Mouse (Mus musculus) hindbrain, embryonic 12.5 days (tissue): ENCODE results near the gene Cacna1h. TPM values are rescaled to one million over a fixed set of nuclear protein-coding genes. Genes with fewer than 3 reads are reported as not detected.

ENCODE experiments used
- ATAC-seq: fragments of 200-750 bp; cut with Nextera tagmentation; 2 replicates; pipeline ENCODE4 v1.8.0; 2017; ENCODE audit warnings: moderate TSS enrichment; ENCODE audit not compliant: low FRiP score
- H3K27ac ChIP-seq: fragments of 300-500 bp; sonication (generic); 2 replicates; pipeline ENCODE4 v1.5.1; 2016; ENCODE audit warnings: mild to moderate bottlenecking
- H3K27me3 ChIP-seq: fragments of 300-500 bp; sonication (generic); 2 replicates; pipeline ENCODE4 v1.6.1; 2016; ENCODE audit warnings: mild to moderate bottlenecking
- H3K36me3 ChIP-seq: fragments of 300-500 bp; sonication (generic); 2 replicates; pipeline ENCODE4 v1.6.1; 2016; ENCODE audit warnings: mild to moderate bottlenecking
- H3K4me1 ChIP-seq: fragments of 300-500 bp; sonication (generic); 2 replicates; pipeline ENCODE4 v1.6.1; 2016
- H3K4me2 ChIP-seq: fragments of 300-500 bp; sonication (generic); replicated peaks from 2 replicates; pipeline ENCODE4 v1.6.1; 2016; ENCODE audit warnings: mild to moderate bottlenecking
- H3K4me3 ChIP-seq: fragments of 300-500 bp; sonication (generic); 2 replicates; pipeline ENCODE4 v1.5.1; 2016; ENCODE audit warnings: mild to moderate bottlenecking
- H3K9ac ChIP-seq: fragments of 300-500 bp; sonication (generic); 2 replicates; pipeline ENCODE4 v1.6.1; 2016; ENCODE audit warnings: mild to moderate bottlenecking, moderate library complexity
- H3K9me3 ChIP-seq: fragments of 300-500 bp; sonication (generic); replicated peaks from 2 replicates; pipeline ENCODE4 v1.6.1; 2016; ENCODE audit warnings: mild to moderate bottlenecking
- WGBS: fragments of 180-500 bp; shearing (Covaris S2); methylation state at CpG from one replicate; pipeline ENCODE4 v1.1.7; 2016; 5-methylcytosine and 5-hydroxymethylcytosine counted together
- polyA plus RNA-seq: library from polyadenylated mRNA; unstranded; fragments of >200 nt; fragmentation: Nextera tagmentation; extraction: Ambion mirVana; gene quantifications from 2 replicates; pipeline ENCODE4 v1.2.1, GENCODE M21; 2016

The Cacna1h gene
- 12.5 and 12.7 TPM in 2 replicates for polyA plus RNA-seq

DNA sequence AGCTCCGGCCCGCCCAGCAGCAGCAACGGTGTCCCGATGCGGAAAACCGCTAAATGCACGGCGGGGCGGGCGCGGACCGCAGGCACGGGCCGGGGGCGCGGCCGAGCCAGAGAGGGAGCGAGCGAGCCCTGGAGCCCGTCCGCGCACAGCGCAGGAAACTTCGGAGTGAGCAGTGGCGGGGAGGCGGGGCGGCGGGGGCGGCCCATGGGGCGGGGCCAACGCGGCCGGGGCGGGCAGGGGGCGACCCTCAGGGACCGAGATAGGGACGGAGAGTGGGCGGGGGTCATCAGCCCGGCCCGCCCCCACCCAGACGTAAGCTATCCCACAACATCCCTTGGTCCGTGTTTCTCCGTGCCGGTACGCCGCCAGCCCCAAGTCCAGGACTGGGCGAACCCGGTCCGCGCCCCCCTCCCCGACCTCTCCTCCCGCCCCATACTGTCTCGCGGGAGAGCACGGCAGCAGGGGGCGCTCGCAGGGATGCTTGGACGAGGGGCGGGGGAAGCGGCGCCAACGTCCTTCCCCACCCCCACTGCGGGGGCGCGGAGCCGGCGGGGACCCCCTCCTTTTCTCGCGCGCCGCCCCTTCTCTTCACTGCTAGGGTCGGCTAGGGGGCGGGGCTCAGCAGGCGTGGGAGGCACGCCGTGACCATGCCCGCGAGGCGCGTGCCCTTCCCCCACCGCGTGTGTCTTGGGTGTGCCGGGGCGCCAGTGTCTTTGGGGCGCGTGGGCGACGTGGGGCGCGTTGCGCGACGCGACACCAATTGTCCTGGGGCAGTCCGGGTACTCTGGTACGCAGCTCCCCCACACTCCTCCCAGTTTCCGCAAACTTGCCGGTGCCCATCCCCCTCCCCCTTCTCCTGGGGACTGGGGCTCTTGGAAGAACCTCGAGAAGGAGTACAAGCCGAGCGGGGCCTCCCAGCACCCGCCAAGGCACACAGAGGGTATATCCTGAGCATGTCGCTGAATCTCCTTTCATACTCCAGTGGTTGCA, at the start of gene Cacna1h:
TSS of gene Cacna1h (minus strand) at position 167 of the 990 bp plus-strand sequence.
- WGBS: under 1% methylated on average over 64 of the region's 103 CpGs
- Histone ChIP-seq H3K4me2 (peak within 1 kb of the TSS; percentile 91), H3K27ac (peak within 1 kb of the TSS; percentile 76), H3K9me3 (no peaks in the 10 kb centered on the region), H3K4me1 (peaks cover 46% of the 10 kb centered on the region), H3K36me3 (no peaks in the 10 kb centered on the region), H3K4me3 (peak within 1 kb of the TSS; percentile 57), H3K9ac (peak within 1 kb of the TSS; percentile 90), H3K27me3 (peaks cover 58% of the 10 kb centered on the region)
- ATAC-seq: peak; percentile 82

DNA sequence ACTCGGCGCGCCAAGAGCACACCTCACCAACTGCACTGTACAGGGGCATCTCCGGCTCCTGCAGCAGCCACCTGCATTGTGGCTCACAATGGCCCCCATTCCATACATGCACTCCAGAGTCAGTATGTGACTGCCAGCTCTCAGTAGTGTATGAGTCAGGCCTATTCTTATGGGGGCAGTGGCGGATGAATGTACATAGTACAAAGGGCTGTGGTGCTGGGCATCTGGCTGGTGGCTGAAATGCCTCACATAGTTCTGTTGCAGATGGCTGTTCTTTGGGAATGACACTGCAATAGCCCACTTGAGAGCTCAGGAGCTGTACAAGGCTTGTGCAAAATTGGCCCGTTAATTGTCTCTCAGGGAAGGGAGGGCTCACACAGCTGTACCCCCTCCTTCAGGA, 48.5 kb upstream of the Cacna1h start:
- H3K36me3 ChIP-seq: no peaks in the 10 kb centered on the region

DNA sequence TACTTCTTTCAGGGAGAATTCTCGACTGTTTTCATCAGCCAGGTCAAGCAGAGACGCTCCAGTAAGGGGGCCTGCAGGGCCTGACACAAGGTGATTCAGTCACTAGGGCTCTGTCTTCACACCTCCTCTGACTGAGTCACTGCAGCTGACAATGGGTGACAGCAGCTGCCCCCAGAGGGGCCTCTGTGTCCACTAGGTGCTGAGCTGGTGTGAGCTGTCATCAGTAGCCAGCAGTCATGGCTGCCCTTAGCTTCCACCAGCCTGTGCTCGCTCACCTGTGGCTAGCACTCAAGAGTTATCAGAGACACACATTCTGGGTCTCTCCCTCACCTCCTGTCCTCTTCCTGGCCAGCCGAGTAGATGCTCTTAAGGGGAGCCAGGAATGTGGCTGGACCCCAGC, 47.2 kb upstream of the Cacna1h start:
- H3K27ac ChIP-seq: no peak overlapping the region
- peaks cover 24% of the 10 kb centered on the region; the same call in 1 of the 2 replicates for H3K27me3 ChIP-seq
- 70% methylated on average over 4 of the region's 4 CpGs for WGBS
- no peak overlapping the region for H3K4me2 ChIP-seq
- H3K36me3 ChIP-seq: no peaks in the 10 kb centered on the region
- no peak overlapping the region for H3K9ac ChIP-seq
- H3K4me3 ChIP-seq: no peak overlapping the region
- no peak for ATAC-seq
- no peaks in the 10 kb centered on the region for H3K4me1 ChIP-seq
- H3K9me3 ChIP-seq: no peaks in the 10 kb centered on the region

More for the DNA sequence above, 48.5 kb upstream of the Cacna1h start:
- WGBS: 89% methylated on average over 6 of the region's 6 CpGs
- Histone ChIP-seq H3K4me1 (no peaks in the 10 kb centered on the region), H3K4me3 (no peak overlapping the region), H3K27me3 (peaks cover 17% of the 10 kb centered on the region; the same call in 1 of the 2 replicates), H3K4me2 (no peak overlapping the region), H3K27ac (no peak overlapping the region), H3K9me3 (no peaks in the 10 kb centered on the region), H3K9ac (no peak overlapping the region)
- no peak for ATAC-seq

DNA sequence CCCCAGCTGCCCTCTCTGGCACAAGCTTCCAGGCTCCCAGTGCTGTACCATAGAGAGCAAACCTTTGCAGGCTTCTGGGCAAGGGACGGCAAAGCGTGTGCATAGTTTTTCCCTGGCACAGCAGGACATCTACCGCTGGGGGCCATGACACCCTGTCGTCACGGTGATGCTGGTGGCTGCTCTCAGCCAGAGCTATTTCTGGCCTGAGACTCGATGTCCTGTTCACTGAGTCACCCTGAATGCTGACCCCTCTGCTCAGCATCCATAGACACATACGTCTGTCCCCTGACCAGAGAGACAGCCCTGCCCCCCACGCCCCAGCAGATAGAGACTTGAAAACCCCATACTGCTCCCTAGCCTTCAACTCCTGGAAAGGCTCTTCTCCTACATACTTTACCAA, 46.6 kb upstream of the Cacna1h start:
- H3K27ac ChIP-seq: no peak overlapping the region
- H3K4me3 ChIP-seq: no peak overlapping the region
- H3K4me1 ChIP-seq: no peaks in the 10 kb centered on the region
- H3K4me2 ChIP-seq: no peak overlapping the region
- no peak overlapping the region for H3K9ac ChIP-seq
- peaks cover 30% of the 10 kb centered on the region for H3K27me3 ChIP-seq
- no peaks in the 10 kb centered on the region for H3K9me3 ChIP-seq
- no peak for ATAC-seq
- WGBS: 42% methylated on average over 8 of the region's 8 CpGs
- no peaks in the 10 kb centered on the region for H3K36me3 ChIP-seq

DNA sequence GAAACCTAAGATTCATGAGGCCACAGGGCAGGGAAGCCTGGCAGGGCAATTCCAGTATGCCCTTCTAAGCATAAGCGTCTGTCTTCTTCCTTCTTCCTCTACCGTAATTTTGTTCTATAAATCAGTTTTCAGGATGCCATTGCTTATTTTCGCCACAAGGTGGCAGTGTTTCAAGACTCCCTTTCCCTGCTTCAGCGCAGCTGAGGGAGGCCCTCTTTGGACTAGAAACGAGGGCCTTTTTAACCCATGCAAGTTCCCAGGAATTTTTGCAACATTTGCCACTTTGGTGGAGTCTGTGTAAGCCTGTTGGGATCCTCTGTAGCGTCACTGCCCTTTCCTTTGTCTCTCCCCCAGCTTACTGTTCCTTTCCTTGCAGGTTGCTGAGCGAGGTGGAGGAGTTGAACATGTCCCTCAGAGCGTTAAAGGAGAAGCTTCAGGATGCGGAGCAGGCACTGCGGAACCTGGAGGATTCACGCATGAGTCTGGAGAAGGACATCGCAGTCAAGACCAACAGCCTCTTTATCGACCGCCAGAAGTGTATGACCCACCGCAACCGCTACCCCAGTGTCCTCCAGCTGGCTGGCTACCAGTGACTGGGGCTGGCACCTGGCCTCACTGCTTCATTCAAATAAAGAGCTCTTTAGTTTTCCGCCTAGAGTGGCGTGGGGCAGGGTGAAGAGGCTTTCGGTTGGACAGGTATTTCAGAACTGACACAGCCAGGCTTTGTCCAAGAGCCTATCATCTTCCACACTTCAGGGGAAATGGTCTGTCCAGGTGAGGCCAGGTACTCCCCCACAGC, 42.6 kb upstream of the Cacna1h start:
- no peak overlapping the region for H3K27ac ChIP-seq
- no peak for ATAC-seq
- no peaks in the 10 kb centered on the region for H3K36me3 ChIP-seq
- 39% methylated on average over 19 of the region's 19 CpGs for WGBS
- no peaks in the 10 kb centered on the region for H3K9me3 ChIP-seq
- H3K4me1 ChIP-seq: peaks cover 16% of the 10 kb centered on the region
- no peak overlapping the region for H3K4me2 ChIP-seq
- H3K27me3 ChIP-seq: peaks cover 64% of the 10 kb centered on the region
- H3K9ac ChIP-seq: no peak overlapping the region
- H3K4me3 ChIP-seq: no peak overlapping the region

DNA sequence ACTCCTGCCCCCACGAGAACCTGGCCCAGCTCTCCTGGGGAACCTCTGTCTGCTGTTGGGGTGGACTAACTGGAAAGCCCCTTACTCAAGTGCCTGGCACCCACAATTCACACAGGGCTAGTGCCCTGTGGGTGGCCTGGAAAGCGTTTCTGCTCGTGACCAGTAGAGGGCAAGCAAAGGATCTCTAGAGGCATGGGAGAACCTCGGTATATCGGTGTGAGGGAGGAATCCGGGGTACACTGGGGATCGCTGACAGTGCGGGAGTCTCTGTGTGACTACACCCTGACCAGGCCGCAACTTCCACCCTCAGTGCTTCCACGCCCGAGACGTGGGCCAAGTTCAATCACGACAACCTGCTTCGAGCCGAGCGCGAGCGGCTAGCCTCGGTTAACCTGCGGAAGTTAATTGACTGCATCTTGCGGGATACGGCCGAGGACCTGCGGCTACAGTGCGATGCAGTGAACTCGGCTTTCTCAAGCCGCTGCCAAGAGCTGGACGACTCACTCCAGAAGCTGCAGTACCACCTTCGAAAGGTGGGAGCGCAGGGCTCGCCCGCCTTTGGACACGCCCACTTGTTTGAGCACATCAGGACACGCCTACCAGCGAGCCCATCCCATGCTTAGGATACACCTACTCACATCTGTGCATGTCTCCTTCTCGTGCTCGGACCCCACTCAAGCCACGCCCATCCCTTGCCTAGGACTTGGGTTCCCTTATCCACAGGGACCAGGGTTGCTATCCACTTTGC, 40.9 kb upstream of the Cacna1h start:
- peak; percentile 23; the same call in 1 of the 2 replicates for ATAC-seq
- peaks cover 16% of the 10 kb centered on the region for H3K4me1 ChIP-seq
- H3K4me3 ChIP-seq: peak overlapping the region; percentile 29
- peak overlapping the region; percentile 60 for H3K4me2 ChIP-seq
- 2% methylated on average over 38 of the region's 38 CpGs for WGBS
- no peaks in the 10 kb centered on the region for H3K9me3 ChIP-seq
- no peaks in the 10 kb centered on the region for H3K36me3 ChIP-seq
- H3K9ac ChIP-seq: peak overlapping the region; percentile 43
- H3K27me3 ChIP-seq: peaks cover 67% of the 10 kb centered on the region
- no peak overlapping the region for H3K27ac ChIP-seq

DNA sequence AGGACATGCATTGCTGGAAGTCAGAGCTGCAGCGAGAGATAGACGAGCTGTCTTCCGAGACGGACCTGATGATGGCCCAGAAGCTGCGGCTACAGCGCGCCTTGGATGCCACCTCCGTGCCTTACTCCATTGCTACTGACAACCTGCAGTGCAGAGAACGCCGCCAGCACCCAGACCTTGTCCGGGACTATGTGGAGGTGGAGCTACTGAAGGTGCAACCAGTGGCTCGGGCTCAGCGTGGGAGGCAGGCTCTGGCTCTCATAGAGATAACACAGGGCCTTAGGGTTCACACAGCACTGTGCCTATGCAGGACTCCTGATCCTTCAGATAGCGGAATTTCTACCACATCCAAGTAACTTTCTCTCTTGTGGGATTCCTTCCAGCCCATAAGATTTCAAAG, 38.5 kb upstream of the Cacna1h start:
- Histone ChIP-seq H3K36me3 (no peaks in the 10 kb centered on the region), H3K4me3 (no peak overlapping the region), H3K4me1 (peaks cover 16% of the 10 kb centered on the region), H3K4me2 (no peak overlapping the region), H3K9me3 (no peaks in the 10 kb centered on the region), H3K9ac (no peak overlapping the region), H3K27ac (no peak overlapping the region), H3K27me3 (peaks cover 74% of the 10 kb centered on the region)
- 57% methylated on average over 14 of the region's 14 CpGs for WGBS
- no peak for ATAC-seq

DNA sequence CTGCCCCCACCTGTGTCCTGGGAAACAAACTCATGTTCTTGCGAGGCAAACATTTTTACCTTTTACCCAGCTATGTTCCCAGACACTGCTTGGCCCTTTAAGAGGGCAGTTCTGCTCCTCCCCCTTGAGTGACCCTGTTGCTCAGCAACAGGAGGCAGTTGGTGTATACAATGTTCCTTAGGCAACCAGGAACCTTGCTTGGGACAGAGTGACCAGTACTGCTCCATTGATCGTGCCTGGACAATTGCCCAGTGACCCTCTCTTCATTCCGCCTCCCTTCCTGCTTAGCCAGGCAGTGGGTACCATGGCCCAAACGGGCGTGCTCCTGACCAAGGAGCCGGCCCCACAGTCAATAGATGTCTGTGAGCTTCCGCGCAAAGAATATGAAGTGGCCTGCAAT, 37.8 kb upstream of the Cacna1h start:
- Histone ChIP-seq H3K9me3 (no peaks in the 10 kb centered on the region), H3K27me3 (peaks cover 68% of the 10 kb centered on the region), H3K36me3 (no peaks in the 10 kb centered on the region), H3K4me1 (peaks cover 16% of the 10 kb centered on the region), H3K4me2 (no peak overlapping the region), H3K27ac (no peak overlapping the region), H3K4me3 (no peak overlapping the region; the same call in 1 of the 2 replicates), H3K9ac (no peak overlapping the region)
- WGBS: 44% methylated on average over 8 of the region's 8 CpGs
- ATAC-seq: no peak

DNA sequence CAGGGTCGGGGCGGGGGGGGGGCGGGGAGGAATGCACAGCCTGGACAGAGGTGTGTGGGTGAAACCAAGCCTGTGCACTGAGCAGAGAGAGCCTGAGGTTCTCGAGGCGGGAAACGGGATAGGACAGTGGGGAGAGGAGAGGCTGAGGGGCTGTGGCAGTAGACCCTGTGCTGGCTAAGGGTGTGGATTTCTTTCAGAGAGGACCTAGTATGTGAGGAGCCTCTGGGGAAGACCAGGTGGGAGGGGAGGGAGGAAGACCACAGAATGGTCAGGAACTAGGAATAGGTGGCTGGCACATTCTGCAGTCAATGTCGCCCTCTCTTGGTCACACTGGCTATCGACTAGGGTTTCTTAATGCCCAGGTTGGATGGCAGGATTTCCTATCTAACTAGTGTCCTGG, 36.2 kb upstream of the Cacna1h start:
- Histone ChIP-seq H3K4me1 (peaks cover 16% of the 10 kb centered on the region), H3K27me3 (peaks cover 56% of the 10 kb centered on the region), H3K4me3 (no peak overlapping the region), H3K27ac (no peak overlapping the region), H3K4me2 (no peak overlapping the region), H3K9ac (no peak overlapping the region), H3K9me3 (no peaks in the 10 kb centered on the region), H3K36me3 (no peaks in the 10 kb centered on the region)
- WGBS: 43% methylated on average over 8 of the region's 8 CpGs
- ATAC-seq: peak; percentile 32; the same call in 1 of the 2 replicates

DNA sequence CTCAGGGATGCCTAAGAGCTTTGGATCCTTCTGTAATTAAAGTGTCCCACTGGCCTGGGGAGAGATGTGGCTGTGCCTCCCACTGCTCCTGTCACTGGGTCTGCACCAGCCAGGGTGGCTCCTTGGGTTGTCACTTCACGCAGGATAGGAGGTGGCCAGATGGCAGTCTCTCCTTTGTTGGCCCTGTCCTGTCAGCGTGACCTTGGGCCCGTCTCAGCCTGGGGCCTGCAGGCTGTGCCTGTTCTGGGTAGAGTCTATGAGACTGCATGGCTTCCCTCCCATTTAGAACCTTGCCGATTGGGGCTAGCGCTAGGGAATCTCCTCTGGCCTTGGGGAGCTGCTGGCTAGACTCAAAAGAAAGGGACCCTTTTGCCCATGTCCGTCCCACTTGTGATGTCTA, 34.7 kb upstream of the Cacna1h start:
- Histone ChIP-seq H3K9me3 (no peaks in the 10 kb centered on the region), H3K36me3 (no peaks in the 10 kb centered on the region), H3K4me2 (no peak overlapping the region), H3K4me1 (peaks cover 10% of the 10 kb centered on the region), H3K27me3 (peaks cover 41% of the 10 kb centered on the region), H3K27ac (no peak overlapping the region), H3K9ac (no peak overlapping the region), H3K4me3 (no peak overlapping the region)
- no peak for ATAC-seq
- WGBS: 70% methylated on average over 6 of the region's 6 CpGs

DNA sequence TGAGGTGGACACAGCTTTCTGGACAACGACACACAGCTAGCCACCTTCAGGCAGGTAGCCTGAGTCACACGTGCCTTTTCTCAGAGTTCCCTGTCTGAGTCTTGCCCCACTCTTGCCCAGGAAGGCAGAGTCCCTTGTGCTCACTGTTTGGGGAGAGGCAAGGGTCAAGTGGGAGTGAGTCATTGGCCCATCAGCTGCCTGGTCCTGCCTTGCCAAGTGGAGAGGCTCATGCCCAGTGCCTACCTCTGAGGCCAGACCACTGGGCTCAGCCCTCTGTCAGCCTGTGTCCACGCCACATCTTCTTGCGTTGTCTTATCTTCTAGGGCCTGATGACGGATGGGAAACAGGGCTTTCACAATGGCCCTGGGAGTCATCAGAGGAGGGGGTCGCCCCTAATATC, 34.2 kb upstream of the Cacna1h start:
- no peak for ATAC-seq
- peaks cover 11% of the 10 kb centered on the region for H3K4me1 ChIP-seq
- no peak overlapping the region for H3K27ac ChIP-seq
- no peak overlapping the region for H3K4me3 ChIP-seq
- peaks cover 35% of the 10 kb centered on the region for H3K27me3 ChIP-seq
- 63% methylated on average over 6 of the region's 6 CpGs for WGBS
- H3K9me3 ChIP-seq: no peaks in the 10 kb centered on the region
- H3K9ac ChIP-seq: no peak overlapping the region
- H3K36me3 ChIP-seq: no peaks in the 10 kb centered on the region
- H3K4me2 ChIP-seq: no peak overlapping the region

DNA sequence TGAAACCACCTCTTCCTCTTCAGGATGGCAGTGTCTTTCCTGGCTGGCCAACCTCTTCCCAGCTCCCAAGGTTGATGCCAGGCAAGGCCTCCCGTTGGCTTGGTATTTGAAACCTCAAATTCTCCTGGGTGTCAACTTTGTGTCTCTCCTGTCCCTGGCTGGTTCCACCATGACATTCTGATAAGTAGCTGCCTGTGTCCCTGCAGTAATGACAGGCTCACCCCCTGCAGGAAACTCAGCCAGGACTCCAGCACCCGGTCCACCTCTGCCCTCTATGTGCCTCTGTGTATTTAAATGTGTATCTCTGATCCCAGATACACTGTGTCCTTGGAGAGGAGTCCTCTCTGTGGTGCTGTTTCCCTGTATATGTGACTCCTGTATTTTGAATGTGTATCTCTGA, 32.7 kb upstream of the Cacna1h start:
- no peaks in the 10 kb centered on the region for H3K9me3 ChIP-seq
- H3K4me1 ChIP-seq: peaks cover 11% of the 10 kb centered on the region
- H3K4me3 ChIP-seq: no peak overlapping the region
- no peak for ATAC-seq
- H3K36me3 ChIP-seq: no peaks in the 10 kb centered on the region
- no peak overlapping the region for H3K9ac ChIP-seq
- H3K4me2 ChIP-seq: no peak overlapping the region
- H3K27ac ChIP-seq: no peak overlapping the region
- WGBS: 86% methylated on average over 2 of the region's 2 CpGs
- peaks cover 22% of the 10 kb centered on the region for H3K27me3 ChIP-seq
